Mouse (Mus musculus) liver, adult 2 months (tissue): ENCODE measurements around the gene Txndc15. TPM values are rescaled to one million over a fixed set of nuclear protein-coding genes. Genes with fewer than 3 reads are reported as not detected.
A peak's percentile ranks its signal among the peaks of the same experiment; 100 is the strongest.

Experiments
- DNase-seq: peaks from one replicate; pipeline ENCODE4 v3.0.0-alpha.2; 2011; ENCODE audit warnings: low read depth, low spot score; ENCODE audit errors: extremely low read depth
- H3K27ac ChIP-seq: fragments of 200-500 bp; replicated peaks from 2 replicates; pipeline ENCODE4 v1.5.1; 2012; ENCODE audit warnings: low read depth, mild to moderate bottlenecking, control low read depth, inconsistent platforms, low read length; ENCODE audit not compliant: insufficient read depth
- H3K27me3 ChIP-seq: fragments of 200-500 bp; 2 replicates; pipeline ENCODE4 v1.6.1; 2012; ENCODE audit warnings: mild to moderate bottlenecking, moderate library complexity, low read length, inconsistent platforms; ENCODE audit not compliant: control insufficient read depth, insufficient read depth
- H3K36me3 ChIP-seq: fragments of 200-500 bp; 2 replicates; pipeline ENCODE4 v1.6.1; 2012; ENCODE audit warnings: low read length, inconsistent platforms; ENCODE audit not compliant: control insufficient read depth, insufficient read depth
- H3K4me1 ChIP-seq: fragments of 200-500 bp; 2 replicates; pipeline ENCODE4 v1.6.1; 2011; ENCODE audit warnings: low read length; ENCODE audit not compliant: control insufficient read depth, insufficient read depth
- H3K4me3 ChIP-seq: fragments of 200-500 bp; 2 replicates; pipeline ENCODE4 v1.5.1; 2011; ENCODE audit warnings: low read depth, mild to moderate bottlenecking, control low read depth, low read length, moderate library complexity; ENCODE audit not compliant: insufficient read depth
- H3K79me2 ChIP-seq: fragments of 200-500 bp; 2 replicates; pipeline ENCODE4 v1.6.1; 2012; ENCODE audit warnings: inconsistent platforms, mild to moderate bottlenecking, low read length, moderate library complexity; ENCODE audit not compliant: control insufficient read depth, insufficient read depth
- H3K9ac ChIP-seq: fragments of 200-500 bp; 2 replicates; pipeline ENCODE4 v1.6.1; 2012; ENCODE audit warnings: low read depth, mild to moderate bottlenecking, control low read depth, inconsistent platforms, low read length
- CTCF ChIP-seq: fragments of 200-500 bp; IDR thresholded peaks from 2 replicates; pipeline ENCODE4 v1.5.1; 2011; ENCODE audit warnings: low read depth, low read length, control low read depth
- POLR2A ChIP-seq: fragments of 200-500 bp; IDR thresholded peaks from 2 replicates; pipeline ENCODE4 v1.6.1; 2011; ENCODE audit warnings: low read length, control low read depth; ENCODE audit not compliant: insufficient read depth; ENCODE audit errors: extremely low read depth
- WGBS: fragments of 180-500 bp; shearing (Covaris S2); methylation state at CpG from one replicate; pipeline ENCODE4 v1.1.7; 2018; 5-methylcytosine and 5-hydroxymethylcytosine counted together
- polyA plus RNA-seq: library from polyadenylated mRNA; depleted of rRNA; stranded (reverse); fragments of >200 nt; gene quantifications from 2 replicates; pipeline ENCODE4 v1.2.3, GENCODE M21; 2012
- total RNA-seq: library from RNA; depleted of rRNA; stranded (reverse); fragments of >200 nt; gene quantifications from 2 replicates; pipeline ENCODE4 v1.2.3, GENCODE M21; 2014

Txndc15 gene
- total and polyA plus RNA-seq, 2 experiments: 74.1 to 101 TPM

DNA sequence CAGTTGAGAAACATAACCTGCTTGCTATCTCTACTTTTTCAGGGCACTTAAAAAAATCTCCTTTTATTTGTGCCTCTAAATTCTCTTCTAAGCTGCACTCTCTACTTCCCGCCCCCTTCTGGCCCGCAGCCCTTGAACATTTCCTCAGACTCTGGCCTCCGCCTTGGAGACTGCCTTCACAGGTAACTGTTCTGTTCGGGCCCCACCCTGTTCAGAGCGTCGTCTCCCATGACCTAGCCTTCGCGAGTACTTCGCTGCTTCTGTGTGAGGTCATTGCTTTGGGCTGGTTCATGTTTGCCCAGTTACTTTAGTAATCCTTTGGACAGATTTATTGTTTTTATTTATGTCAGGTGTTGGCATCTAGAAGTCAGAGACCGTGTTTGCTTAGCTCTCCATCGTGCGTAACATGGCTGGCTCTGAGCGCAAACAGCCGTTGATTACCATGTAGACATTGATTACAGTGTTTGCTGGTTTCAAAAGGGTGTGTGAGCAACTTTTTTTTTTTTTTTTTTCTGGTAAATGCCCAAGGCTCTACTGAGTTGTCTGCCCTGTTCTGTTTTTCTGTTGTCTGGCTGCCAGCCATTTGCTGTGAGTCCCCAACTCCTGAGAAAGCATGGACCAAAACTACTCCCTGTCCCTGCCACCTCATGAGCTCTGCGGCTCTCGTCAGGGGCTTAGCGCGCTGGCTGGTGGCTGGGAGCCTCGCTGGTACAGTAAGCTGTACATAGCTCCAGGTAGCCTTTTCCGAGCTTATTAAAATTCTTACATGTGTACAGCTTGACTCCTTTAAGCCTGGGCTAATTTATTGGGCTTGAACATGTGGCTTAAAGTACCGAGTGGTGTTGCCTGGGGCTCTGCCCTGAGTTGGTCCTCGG lies 19.4 kb downstream of the Txndc15 start:
- H3K27me3 ChIP-seq: no peaks in the 10 kb centered on the region
- TF ChIP-seq POLR2A (no peak), CTCF (no peak)
- peak; percentile 91 for DNase-seq
- H3K79me2 ChIP-seq: peaks cover 3% of the 10 kb centered on the region; the same call in 1 of the 2 replicates
- H3K4me1 ChIP-seq: peaks cover 2% of the 10 kb centered on the region; the same call in 1 of the 2 replicates
- H3K9ac ChIP-seq: no peak overlapping the region
- H3K36me3 ChIP-seq: no peaks in the 10 kb centered on the region
- H3K27ac ChIP-seq: no peak overlapping the region
- WGBS: 45% methylated on average over 22 of the region's 22 CpGs
- H3K4me3 ChIP-seq: no peak overlapping the region

DNA sequence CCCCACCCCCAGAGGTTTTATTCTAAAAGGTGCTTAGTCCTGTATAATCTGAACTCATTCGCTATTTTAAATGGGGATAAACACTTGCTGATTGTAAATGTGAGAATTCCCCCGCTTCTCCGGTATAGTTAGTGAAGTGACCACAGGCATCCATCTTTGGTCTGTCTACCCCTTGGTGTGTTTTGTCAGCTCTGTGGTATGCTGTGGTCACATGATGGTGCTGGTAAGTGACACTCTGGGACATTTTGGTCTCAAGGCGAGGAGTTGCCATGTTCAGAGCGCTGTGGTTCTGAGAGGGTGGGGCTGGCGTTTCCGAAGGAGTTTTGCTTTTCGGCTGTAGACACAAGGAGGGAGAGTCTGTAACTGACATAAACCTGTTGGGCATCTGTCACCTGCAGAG lies 23.4 kb downstream of the Txndc15 start:
- H3K27ac ChIP-seq: no peak overlapping the region
- H3K4me3 ChIP-seq: no peak overlapping the region
- no peaks in the 10 kb centered on the region for H3K36me3 ChIP-seq
- no peak overlapping the region for H3K9ac ChIP-seq
- 94% methylated on average over 8 of the region's 8 CpGs for WGBS
- no peak for TF ChIP-seq CTCF
- no peak for TF ChIP-seq POLR2A
- no peak for DNase-seq
- peaks cover 3% of the 10 kb centered on the region; the same call in 1 of the 2 replicates for H3K79me2 ChIP-seq
- no peaks in the 10 kb centered on the region for H3K27me3 ChIP-seq
- H3K4me1 ChIP-seq: peaks cover 2% of the 10 kb centered on the region; the same call in 1 of the 2 replicates

DNA sequence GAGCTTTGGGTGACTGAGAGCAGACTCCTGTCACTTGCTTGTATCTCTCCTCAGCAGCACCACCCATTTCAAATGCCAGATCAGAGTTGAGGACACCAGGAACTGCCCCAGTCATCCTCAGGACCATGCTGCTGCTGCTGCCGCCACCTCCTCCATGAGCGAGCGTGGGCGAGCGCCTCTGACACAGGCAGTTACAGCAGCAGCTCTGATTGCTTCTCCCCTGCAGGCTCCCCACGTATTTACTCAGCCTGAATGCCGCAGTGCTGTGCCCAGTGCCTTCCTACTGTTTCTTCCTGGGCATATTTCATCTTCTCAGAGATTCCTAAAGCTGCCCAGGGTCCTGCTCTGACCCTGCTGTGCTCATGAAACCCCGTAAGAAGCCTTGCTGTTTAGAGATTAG lies 27.9 kb downstream of the Txndc15 start:
- Histone ChIP-seq H3K9ac (no peak overlapping the region), H3K36me3 (no peaks in the 10 kb centered on the region), H3K79me2 (no peaks in the 10 kb centered on the region; the same call in 1 of the 2 replicates), H3K27ac (no peak overlapping the region), H3K4me3 (no peak overlapping the region), H3K27me3 (no peaks in the 10 kb centered on the region), H3K4me1 (no peaks in the 10 kb centered on the region)
- no peak for DNase-seq
- no peak for TF ChIP-seq CTCF
- no peak for TF ChIP-seq POLR2A
- WGBS: 83% methylated on average over 8 of the region's 8 CpGs

DNA sequence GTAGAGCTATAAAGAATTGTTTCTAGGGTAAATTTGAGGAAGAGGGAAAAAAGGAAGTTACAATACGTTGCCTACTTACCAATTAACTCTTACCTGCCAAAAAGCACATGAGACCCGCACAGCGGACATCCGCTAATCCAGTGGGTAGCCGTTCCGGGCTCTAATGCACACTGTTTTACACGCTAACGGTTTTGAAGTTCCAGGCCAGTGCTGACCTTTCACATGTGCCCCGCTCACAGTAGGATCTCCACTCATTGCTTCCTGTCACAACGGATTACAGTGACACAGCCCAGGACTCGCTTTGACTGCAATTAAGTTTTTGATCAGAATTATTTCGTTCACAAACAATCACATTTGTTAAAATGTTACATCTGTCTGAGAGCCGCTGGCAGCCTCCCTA lies 39.9 kb downstream of the Txndc15 start:
- Histone ChIP-seq H3K27ac (no peak overlapping the region), H3K79me2 (0 out of 2 replicates have a peak, but pooled peaks cover 3% of the 10 kb centered on the region), H3K4me3 (no peak overlapping the region), H3K36me3 (no peaks in the 10 kb centered on the region), H3K9ac (no peak overlapping the region), H3K4me1 (no peaks in the 10 kb centered on the region), H3K27me3 (no peaks in the 10 kb centered on the region)
- WGBS: 82% methylated on average over 13 of the region's 13 CpGs
- no peak for TF ChIP-seq POLR2A
- TF ChIP-seq CTCF: no peak
- no peak for DNase-seq

DNA sequence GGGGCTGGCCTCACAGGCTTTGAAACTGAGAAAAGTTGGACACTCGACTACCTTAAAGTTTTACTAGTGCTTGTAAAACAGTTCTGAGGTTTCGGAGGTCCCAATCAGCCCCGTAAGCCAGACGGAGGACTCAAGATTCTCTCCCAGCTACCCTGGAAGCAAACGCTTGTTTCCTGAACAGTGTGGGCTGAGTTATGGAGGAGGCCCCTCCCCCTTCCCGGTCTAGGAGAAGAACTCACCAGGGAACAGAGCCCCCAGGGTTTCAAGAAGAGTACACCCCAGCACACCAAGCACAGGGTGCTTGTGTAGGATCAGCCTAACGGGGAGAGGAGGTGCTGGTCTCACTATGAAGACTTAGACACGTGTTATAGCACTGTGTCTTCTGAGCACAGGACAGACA lies 42.3 kb downstream of the Txndc15 start:
- TF ChIP-seq CTCF (no peak), POLR2A (no peak)
- WGBS: 65% methylated on average over 8 of the region's 8 CpGs
- Histone ChIP-seq H3K27ac (no peak overlapping the region), H3K36me3 (no peaks in the 10 kb centered on the region), H3K9ac (no peak overlapping the region), H3K27me3 (no peaks in the 10 kb centered on the region), H3K79me2 (0 out of 2 replicates have a peak, but pooled peaks cover 3% of the 10 kb centered on the region), H3K4me3 (no peak overlapping the region), H3K4me1 (no peaks in the 10 kb centered on the region)
- no peak for DNase-seq

DNA sequence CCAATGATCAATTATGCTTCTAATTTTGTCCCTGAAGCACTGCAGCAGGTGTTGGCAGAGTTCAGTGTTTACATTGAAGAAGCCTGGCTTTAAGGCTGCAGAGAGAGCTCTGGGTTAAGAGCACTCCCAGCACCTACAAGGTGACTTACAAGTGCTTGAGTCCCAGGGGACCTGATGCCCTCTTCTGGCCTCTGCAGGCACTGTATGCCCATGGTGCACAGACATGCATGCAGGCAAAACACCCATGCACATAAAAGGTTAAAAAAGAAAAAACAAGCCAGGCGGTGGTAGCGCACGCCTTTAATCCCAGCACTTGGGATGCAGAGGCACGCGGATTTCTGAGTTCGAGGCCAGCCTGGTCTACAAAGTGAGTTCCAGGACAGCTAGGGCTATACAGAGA lies 43.2 kb downstream of the Txndc15 start:
- TF ChIP-seq CTCF (peak; percentile 45), POLR2A (no peak)
- Histone ChIP-seq H3K79me2 (0 out of 2 replicates have a peak, but pooled peaks cover 3% of the 10 kb centered on the region), H3K4me3 (no peak overlapping the region), H3K4me1 (no peaks in the 10 kb centered on the region), H3K9ac (no peak overlapping the region), H3K36me3 (no peaks in the 10 kb centered on the region), H3K27ac (no peak overlapping the region), H3K27me3 (no peaks in the 10 kb centered on the region)
- no peak for DNase-seq
- WGBS: 94% methylated on average over 6 of the region's 6 CpGs
